Mouse (Mus musculus) neural tube, embryonic 14.5 days (tissue): ENCODE data around the gene Muc3. TPM values are rescaled to one million over a fixed set of nuclear protein-coding genes. Genes with fewer than 3 reads are reported as not detected.

Source experiments
- ATAC-seq: fragments of 200-750 bp; cut with Nextera tagmentation; 2 replicates; pipeline ENCODE4 v1.8.0; 2017; ENCODE audit warnings: low read depth, mild to moderate bottlenecking, moderate TSS enrichment, moderate library complexity
- H3K27ac ChIP-seq: fragments of 300-500 bp; sonication (generic); 2 replicates; pipeline ENCODE4 v1.5.1; 2014; ENCODE audit warnings: low read depth, mild to moderate bottlenecking, control low read depth, low read length, moderate library complexity, mixed read lengths
- H3K27me3 ChIP-seq: fragments of 300-500 bp; sonication (generic); 2 replicates; pipeline ENCODE4 v1.6.1; 2014; ENCODE audit warnings: low read length; ENCODE audit not compliant: control insufficient read depth, insufficient read depth
- H3K36me3 ChIP-seq: fragments of 300-500 bp; sonication (generic); 2 replicates; pipeline ENCODE4 v1.6.1; 2014; ENCODE audit warnings: low read length, mixed read lengths; ENCODE audit not compliant: control insufficient read depth, insufficient read depth
- H3K4me1 ChIP-seq: fragments of 300-500 bp; sonication (generic); 2 replicates; pipeline ENCODE4 v1.6.1; 2014; ENCODE audit warnings: low read length; ENCODE audit not compliant: control insufficient read depth, insufficient read depth
- H3K4me2 ChIP-seq: fragments of 300-500 bp; sonication (generic); 2 replicates; pipeline ENCODE4 v1.6.1; 2014; ENCODE audit warnings: mild to moderate bottlenecking, low read depth, low read length, control low read depth
- H3K4me3 ChIP-seq: fragments of 300-500 bp; sonication (generic); 2 replicates; pipeline ENCODE4 v1.5.1; 2014; ENCODE audit warnings: low read depth, low read length, control low read depth, mixed read lengths
- H3K9ac ChIP-seq: fragments of 300-500 bp; sonication (generic); replicated peaks from 2 replicates; pipeline ENCODE4 v1.6.1; 2014; ENCODE audit warnings: low read depth, mild to moderate bottlenecking, control low read depth, low read length, mixed read lengths
- H3K9me3 ChIP-seq: fragments of 300-500 bp; sonication (generic); 2 replicates; pipeline ENCODE4 v1.6.1; 2016; ENCODE audit warnings: low read length; ENCODE audit not compliant: control insufficient read depth
- WGBS: fragments of 180-500 bp; shearing (Covaris S2); extraction: QIAGEN DNeasy Blood & Tissue Kit; methylation state at CpG from one replicate; pipeline ENCODE4 v1.1.7; 2014; 5-methylcytosine and 5-hydroxymethylcytosine counted together
- polyA plus RNA-seq: library from polyadenylated mRNA; unstranded; fragments of >200 nt; fragmentation: Nextera tagmentation; extraction: Ambion mirVana; gene quantifications from 2 replicates; pipeline ENCODE4 v1.2.1, GENCODE M21; 2014

The Muc3 gene
- polyA plus RNA-seq, 1 experiment from 2014 or later = not detected

- no peaks in the 10 kb centered on the region for H3K9me3 ChIP-seq
- no peak overlapping the region for H3K27ac ChIP-seq
- no peaks in the 10 kb centered on the region for H3K36me3 ChIP-seq
- 81% methylated on average over 9 of the region's 9 CpGs for whole genome bisulfite sequencing
- no peak overlapping the region for H3K4me2 ChIP-seq
- no peaks in the 10 kb centered on the region for H3K27me3 ChIP-seq
- no peak for ATAC-seq
- H3K4me1 ChIP-seq = no peaks in the 10 kb centered on the region
- H3K4me3 ChIP-seq = no peak overlapping the region
- H3K9ac ChIP-seq = no peak overlapping the region
Measured at GRCm38 (mm10) chr5:137170836-137171380, 21.8 kb upstream of the Muc3 start.

DNA sequence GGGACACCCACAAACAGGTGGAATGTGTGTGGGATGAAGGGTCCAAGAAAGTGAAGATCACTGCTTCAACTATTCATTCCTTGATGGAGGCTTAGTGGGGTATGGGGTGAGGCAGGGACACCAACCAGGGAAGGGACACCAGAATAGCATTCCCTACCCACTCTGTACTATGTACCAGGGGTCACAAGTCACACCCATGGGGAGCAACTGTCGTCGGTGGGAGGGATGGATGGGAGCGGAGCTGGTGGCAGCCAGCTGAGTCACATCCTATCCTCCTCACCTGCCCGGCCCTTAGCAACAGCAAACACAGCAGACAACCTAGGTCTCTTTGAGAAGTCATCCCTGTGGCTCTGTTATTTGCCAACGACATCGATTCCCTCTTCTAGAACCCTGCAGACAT, 18.4 kb upstream of the Muc3 start:
- Histone ChIP-seq H3K9me3 (no peaks in the 10 kb centered on the region), H3K4me3 (no peak overlapping the region), H3K27me3 (no peaks in the 10 kb centered on the region), H3K4me1 (no peaks in the 10 kb centered on the region), H3K4me2 (no peak overlapping the region), H3K36me3 (no peaks in the 10 kb centered on the region), H3K27ac (no peak overlapping the region), H3K9ac (no peak overlapping the region)
- WGBS = 83% methylated on average over 6 of the region's 6 CpGs
- no peak for ATAC-seq

GRCm38 (mm10) chr5:137166012-137166411, 16.9 kb upstream of the Muc3 start:
- no peak overlapping the region for H3K9ac ChIP-seq
- no peaks in the 10 kb centered on the region for H3K9me3 ChIP-seq
- H3K36me3 ChIP-seq = no peaks in the 10 kb centered on the region
- no peaks in the 10 kb centered on the region for H3K27me3 ChIP-seq
- ATAC-seq = no peak
- no peak overlapping the region for H3K4me3 ChIP-seq
- H3K4me2 ChIP-seq = no peak overlapping the region
- no peak overlapping the region for H3K27ac ChIP-seq
- no peaks in the 10 kb centered on the region for H3K4me1 ChIP-seq
- WGBS = 78% methylated on average over 9 of the region's 9 CpGs

DNA sequence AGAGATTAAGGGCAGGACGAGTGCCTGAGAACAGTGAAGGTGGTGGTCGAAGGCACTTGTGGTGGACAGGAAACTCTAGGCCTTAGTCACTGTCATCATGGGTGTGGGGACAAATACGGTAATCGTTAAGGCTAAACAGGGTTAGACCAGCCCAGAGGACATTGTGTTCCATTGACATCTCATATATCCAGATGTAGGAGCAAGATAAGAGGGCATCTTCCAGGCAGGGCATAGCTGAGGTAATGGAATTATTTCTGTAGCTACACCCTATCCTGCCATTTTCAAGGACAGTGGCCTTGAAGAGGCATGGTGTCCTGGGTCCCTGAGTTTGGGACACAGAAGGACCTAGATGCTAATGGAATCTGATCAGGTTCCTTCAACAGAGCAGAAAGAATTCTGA, 12.7 kb upstream of the Muc3 start:
- WGBS = 77% methylated on average over 4 of the region's 4 CpGs
- ATAC-seq = no peak
- H3K4me2 ChIP-seq = no peak overlapping the region

GRCm38 (mm10) chr5:137159461-137159860, 10.3 kb upstream of the Muc3 start:
- no peak overlapping the region for H3K9ac ChIP-seq
- ATAC-seq = no peak
- 29% methylated on average over 11 of the region's 11 CpGs for WGBS

More for the DNA sequence above, 12.7 kb upstream of the Muc3 start:
- H3K9me3 ChIP-seq = no peaks in the 10 kb centered on the region
- H3K9ac ChIP-seq = no peak overlapping the region
- no peaks in the 10 kb centered on the region for H3K36me3 ChIP-seq
- H3K4me3 ChIP-seq = no peak overlapping the region
- no peaks in the 10 kb centered on the region for H3K4me1 ChIP-seq
- no peaks in the 10 kb centered on the region for H3K27me3 ChIP-seq
- H3K27ac ChIP-seq = no peak overlapping the region

DNA sequence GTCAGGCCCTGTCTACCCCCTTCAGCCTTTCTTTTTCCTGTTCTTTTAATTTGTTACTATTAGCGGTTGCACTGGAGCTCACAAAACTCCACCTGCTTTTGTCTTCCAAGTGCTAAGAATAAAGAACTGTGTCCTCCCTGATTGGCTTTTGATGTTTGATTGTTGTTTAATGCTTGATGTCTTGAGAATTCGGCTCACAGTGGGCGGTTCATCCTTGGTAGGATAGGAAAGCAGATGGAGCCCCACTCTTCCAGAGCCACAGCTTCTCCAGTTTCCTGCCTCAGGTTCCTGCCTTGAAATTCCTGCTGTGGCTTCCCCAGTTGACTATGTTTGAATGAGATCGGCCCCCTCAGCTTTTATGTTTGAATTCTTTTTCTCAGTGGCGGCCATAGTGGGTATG, 4.2 kb upstream of the Muc3 start:
- H3K4me3 ChIP-seq = no peak overlapping the region
- H3K27me3 ChIP-seq = no peaks in the 10 kb centered on the region
- H3K4me2 ChIP-seq = no peak overlapping the region
- H3K27ac ChIP-seq = no peak overlapping the region
- WGBS = 94% methylated on average over 5 of the region's 5 CpGs
- no peak for ATAC-seq
- no peaks in the 10 kb centered on the region for H3K4me1 ChIP-seq
- no peak overlapping the region for H3K9ac ChIP-seq
- H3K9me3 ChIP-seq = no peaks in the 10 kb centered on the region; the same call in 1 of the 2 replicates
- no peaks in the 10 kb centered on the region for H3K36me3 ChIP-seq

More at GRCm38 (mm10) chr5:137159461-137159860, 10.3 kb upstream of the Muc3 start:
- no peak overlapping the region for H3K4me2 ChIP-seq
- no peaks in the 10 kb centered on the region for H3K36me3 ChIP-seq
- no peak overlapping the region for H3K4me3 ChIP-seq
- H3K27ac ChIP-seq = no peak overlapping the region
- no peaks in the 10 kb centered on the region for H3K9me3 ChIP-seq
- H3K27me3 ChIP-seq = no peaks in the 10 kb centered on the region
- H3K4me1 ChIP-seq = no peaks in the 10 kb centered on the region

DNA sequence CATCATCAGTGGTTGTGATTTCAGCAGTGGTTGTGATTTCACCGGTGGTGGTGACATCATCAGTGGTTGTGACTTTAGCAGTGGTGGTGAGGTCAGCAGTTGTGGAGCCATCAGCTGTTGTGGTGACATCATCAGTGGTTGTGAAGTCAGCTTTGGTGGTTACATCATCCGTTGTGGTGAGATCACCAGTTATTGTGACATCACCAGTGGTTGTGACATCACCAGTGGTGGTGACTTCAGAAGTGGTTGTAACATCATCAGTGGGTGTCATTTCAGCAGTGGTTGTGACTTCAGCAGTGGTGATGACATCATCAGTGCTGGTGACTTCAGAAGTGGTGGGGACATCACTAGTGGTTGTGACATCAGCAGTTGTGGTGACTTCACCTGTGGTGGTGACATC, 3.5 kb upstream of the Muc3 start:
- no peak overlapping the region for H3K4me2 ChIP-seq
- H3K9ac ChIP-seq = no peak overlapping the region
- H3K27ac ChIP-seq = no peak overlapping the region
- no peaks in the 10 kb centered on the region for H3K36me3 ChIP-seq
- H3K4me1 ChIP-seq = no peaks in the 10 kb centered on the region
- H3K27me3 ChIP-seq = no peaks in the 10 kb centered on the region
- H3K9me3 ChIP-seq = no peaks in the 10 kb centered on the region; the same call in 1 of the 2 replicates
- ATAC-seq = no peak
- WGBS = 74% methylated on average over 2 of the region's 2 CpGs
- H3K4me3 ChIP-seq = no peak overlapping the region

- no peaks in the 10 kb centered on the region for H3K4me1 ChIP-seq
- WGBS = 58% methylated on average over 1 of the region's 3 CpGs
- no peaks in the 10 kb centered on the region for H3K27me3 ChIP-seq
- no peak overlapping the region for H3K4me3 ChIP-seq
- H3K9ac ChIP-seq = no peak overlapping the region
- H3K36me3 ChIP-seq = no peaks in the 10 kb centered on the region
- ATAC-seq = no peak
- no peak overlapping the region for H3K27ac ChIP-seq
- no peaks in the 10 kb centered on the region for H3K9me3 ChIP-seq
- no peak overlapping the region for H3K4me2 ChIP-seq
Measured at GRCm38 (mm10) chr5:137140836-137141235, 8.3 kb downstream of the Muc3 start.

GRCm38 (mm10) chr5:137138977-137139376, 10.1 kb downstream of the Muc3 start:
- Histone ChIP-seq H3K36me3 (no peaks in the 10 kb centered on the region), H3K4me1 (no peaks in the 10 kb centered on the region), H3K27ac (no peak overlapping the region), H3K27me3 (no peaks in the 10 kb centered on the region), H3K9me3 (no peaks in the 10 kb centered on the region), H3K4me3 (no peak overlapping the region), H3K9ac (no peak overlapping the region), H3K4me2 (no peak overlapping the region)
- ATAC-seq = no peak
- WGBS = 91% methylated on average over 10 of the region's 10 CpGs
